Mouse (Mus musculus) midbrain, embryonic 13.5 days (tissue): Measurements from ENCODE around the gene Nanos2. TPM values are rescaled to one million over a fixed set of nuclear protein-coding genes. Genes with fewer than 3 reads are reported as not detected.

Experiments
- ATAC-seq: fragments of 200-750 bp; cut with Nextera tagmentation; 2 replicates; pipeline ENCODE4 v1.8.0; 2017; ENCODE audit warnings: mild to moderate bottlenecking, moderate TSS enrichment, moderate library complexity
- H3K27ac ChIP-seq: fragments of 300-500 bp; sonication (generic); 2 replicates; pipeline ENCODE4 v1.5.1; 2015; ENCODE audit warnings: inconsistent platforms, mild to moderate bottlenecking, moderate library complexity
- H3K27me3 ChIP-seq: fragments of 300-500 bp; sonication (generic); 2 replicates; pipeline ENCODE4 v1.6.1; 2015; ENCODE audit warnings: mild to moderate bottlenecking, inconsistent platforms
- H3K36me3 ChIP-seq: fragments of 300-500 bp; sonication (generic); 2 replicates; pipeline ENCODE4 v1.6.1; 2015; ENCODE audit warnings: mild to moderate bottlenecking, inconsistent platforms
- H3K4me1 ChIP-seq: fragments of 300-500 bp; sonication (generic); replicated peaks from 2 replicates; pipeline ENCODE4 v1.6.1; 2015; ENCODE audit warnings: inconsistent platforms
- H3K4me2 ChIP-seq: fragments of 300-500 bp; sonication (generic); replicated peaks from 2 replicates; pipeline ENCODE4 v1.6.1; 2015; ENCODE audit warnings: moderate library complexity, mild to moderate bottlenecking, inconsistent platforms
- H3K4me3 ChIP-seq: fragments of 300-500 bp; sonication (generic); replicated peaks from 2 replicates; pipeline ENCODE4 v1.5.1; 2015; ENCODE audit warnings: mild to moderate bottlenecking, inconsistent platforms
- H3K9ac ChIP-seq: fragments of 300-500 bp; sonication (generic); replicated peaks from 2 replicates; pipeline ENCODE4 v1.6.1; 2015; ENCODE audit warnings: mild to moderate bottlenecking, inconsistent platforms
- H3K9me3 ChIP-seq: fragments of 300-500 bp; sonication (generic); 2 replicates; pipeline ENCODE4 v1.6.1; 2016; ENCODE audit warnings: mild to moderate bottlenecking, inconsistent platforms
- WGBS: fragments of 180-500 bp; shearing (Covaris S2); methylation state at CpG from one replicate; pipeline ENCODE4 v1.1.7; 2015; 5-methylcytosine and 5-hydroxymethylcytosine counted together
- polyA plus RNA-seq: library from polyadenylated mRNA; unstranded; fragments of >200 nt; fragmentation: Nextera tagmentation; extraction: Ambion mirVana; gene quantifications from 2 replicates; pipeline ENCODE4 v1.2.1, GENCODE M21; 2015

The Nanos2 gene
- polyA plus RNA-seq, 1 experiment from 2014 or later, result 0.58 TPM

DNA sequence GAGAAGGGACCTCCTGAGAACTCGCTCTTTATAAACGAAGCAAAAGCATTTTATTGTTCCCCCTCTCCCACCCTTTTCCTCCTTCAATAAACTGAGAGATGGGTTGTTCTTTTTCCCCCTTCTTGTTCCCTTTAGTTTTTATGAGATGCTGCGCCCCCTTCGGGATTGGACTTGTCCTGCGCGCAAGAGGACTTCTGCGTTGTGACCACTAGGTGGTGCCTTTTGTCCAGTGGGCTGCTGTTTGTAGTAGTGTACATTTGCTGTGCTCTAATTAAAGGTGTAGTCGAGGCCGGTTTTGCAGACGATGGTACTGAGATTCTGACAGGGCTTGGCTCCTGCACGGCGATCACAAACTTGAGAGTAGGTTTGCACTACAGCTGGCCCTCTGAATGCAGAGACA lies 19.3 kb downstream of the Nanos2 start:
- ATAC-seq, result no peak
- peak overlapping the region; percentile 100 for H3K4me2 ChIP-seq
- no peak overlapping the region for H3K27ac ChIP-seq
- peaks cover 21% of the 10 kb centered on the region for H3K36me3 ChIP-seq
- peaks cover 46% of the 10 kb centered on the region for H3K4me1 ChIP-seq
- no peaks in the 10 kb centered on the region for H3K9me3 ChIP-seq
- H3K4me3 ChIP-seq, result peak overlapping the region; percentile 94; the same call in 1 of the 2 replicates
- H3K27me3 ChIP-seq, result no peaks in the 10 kb centered on the region
- no peak overlapping the region for H3K9ac ChIP-seq
- 6% methylated on average over 12 of the region's 12 CpGs for WGBS

DNA sequence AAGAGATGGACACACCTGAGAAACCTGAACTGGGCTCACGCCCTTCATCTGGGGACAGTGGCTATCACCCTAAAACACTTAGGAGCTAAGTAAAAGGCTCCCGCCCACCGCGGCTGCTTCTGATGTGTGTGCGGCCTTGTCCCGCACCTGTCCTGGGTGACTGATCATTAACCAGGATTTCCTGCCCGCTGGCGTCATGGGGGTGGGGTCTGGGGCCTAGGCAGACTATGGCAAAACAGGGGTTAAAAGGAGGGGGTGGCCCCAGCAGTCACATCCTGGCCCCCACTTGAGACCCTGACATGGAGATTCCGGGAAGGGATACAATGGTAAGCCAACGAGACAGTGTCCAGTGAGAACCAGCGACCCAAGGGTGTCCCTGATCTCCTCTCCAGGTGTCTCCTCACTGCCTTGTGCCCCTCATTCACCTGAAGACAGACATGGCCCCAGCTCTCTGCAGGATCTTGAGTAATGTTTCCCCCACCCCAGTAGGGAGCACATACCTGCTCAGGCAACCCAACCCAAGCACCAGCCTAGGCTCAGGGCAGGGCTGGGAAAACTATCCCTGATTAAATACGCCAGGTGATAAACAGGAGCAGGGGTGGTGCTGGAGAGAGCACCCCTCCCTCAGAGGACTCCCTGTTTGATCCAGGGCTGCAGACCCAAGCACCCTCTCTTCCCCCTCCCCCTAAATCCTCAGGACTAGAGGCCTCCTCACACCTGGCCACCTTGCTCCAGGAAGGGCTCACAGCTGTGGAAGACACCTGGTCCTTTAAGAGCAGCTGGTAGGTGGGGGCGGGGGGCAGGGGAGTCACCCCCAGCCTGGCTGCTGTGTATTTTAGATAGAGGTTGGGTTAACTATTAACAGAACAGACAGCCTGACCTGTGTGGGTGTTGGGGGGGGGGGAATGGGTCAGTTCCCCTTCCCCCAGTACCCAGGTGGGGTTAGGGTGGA lies 20.1 kb downstream of the Nanos2 start:
- WGBS, result 80% methylated on average over 13 of the region's 13 CpGs
- peaks cover 21% of the 10 kb centered on the region for H3K36me3 ChIP-seq
- H3K4me2 ChIP-seq, result 0 out of 2 replicates have a peak overlapping the region, but pooled peaks have one; percentile 100
- no peak overlapping the region for H3K27ac ChIP-seq
- H3K9me3 ChIP-seq, result no peaks in the 10 kb centered on the region
- no peaks in the 10 kb centered on the region for H3K27me3 ChIP-seq
- ATAC-seq, result no peak
- H3K4me3 ChIP-seq, result no peak overlapping the region
- peaks cover 51% of the 10 kb centered on the region for H3K4me1 ChIP-seq
- no peak overlapping the region for H3K9ac ChIP-seq

DNA sequence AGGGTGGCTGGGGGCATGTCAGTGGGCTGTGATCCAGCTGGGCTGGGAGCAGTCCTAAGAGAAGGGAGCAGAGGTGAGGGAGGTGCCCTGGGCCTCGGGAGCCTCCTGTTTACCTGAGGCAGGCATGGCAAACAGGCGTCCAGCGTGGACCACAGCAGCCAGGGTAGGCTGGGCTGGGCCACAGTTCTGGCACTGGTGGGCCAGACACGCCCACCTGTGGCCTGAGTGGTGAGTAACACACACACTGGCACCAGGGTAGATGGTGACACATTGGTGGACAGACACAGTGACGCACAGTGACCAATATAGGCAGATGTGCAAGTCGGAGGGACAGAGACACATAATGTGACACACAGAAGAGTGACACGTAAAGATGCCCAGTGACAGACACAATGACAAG lies 23.4 kb downstream of the Nanos2 start:
- H3K4me2 ChIP-seq, result no peak overlapping the region
- no peak overlapping the region for H3K4me3 ChIP-seq
- H3K9me3 ChIP-seq, result no peaks in the 10 kb centered on the region
- no peak overlapping the region for H3K27ac ChIP-seq
- WGBS, result 81% methylated on average over 7 of the region's 7 CpGs
- H3K4me1 ChIP-seq, result peaks cover 34% of the 10 kb centered on the region
- H3K27me3 ChIP-seq, result no peaks in the 10 kb centered on the region
- peaks cover 15% of the 10 kb centered on the region for H3K36me3 ChIP-seq
- no peak for ATAC-seq
- H3K9ac ChIP-seq, result no peak overlapping the region

DNA sequence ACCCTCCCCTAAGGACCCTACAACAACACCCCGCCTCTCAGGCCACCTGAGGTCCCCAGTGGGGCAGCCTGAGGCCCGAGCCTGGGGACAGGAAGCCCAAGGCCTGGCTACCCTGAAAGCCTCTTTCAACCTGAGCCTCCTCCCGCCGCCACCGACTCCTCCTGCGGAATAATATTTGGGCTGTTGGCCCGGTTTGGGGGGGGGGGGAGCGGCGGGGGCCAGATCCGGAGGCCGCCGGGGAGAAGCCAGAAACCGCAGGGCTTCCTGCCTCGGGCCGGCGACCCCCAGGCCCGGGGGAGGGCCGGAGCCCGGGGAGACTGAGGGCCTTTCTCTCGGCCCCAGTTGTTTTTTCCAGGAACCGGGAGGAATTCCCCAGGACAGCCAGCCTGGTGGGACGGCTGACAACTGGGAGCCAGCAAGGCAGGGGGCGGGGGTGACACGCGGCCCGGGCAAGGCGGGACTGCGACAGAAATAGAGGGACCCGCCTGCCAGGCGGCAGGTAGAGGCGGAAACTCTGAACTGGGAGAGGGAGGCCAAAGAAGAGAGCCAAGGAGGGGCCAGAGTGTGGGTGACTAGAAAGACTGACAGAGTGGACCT lies 24.9 kb downstream of the Nanos2 start:
- Histone ChIP-seq H3K4me1 (peaks cover 20% of the 10 kb centered on the region), H3K36me3 (peaks cover 3% of the 10 kb centered on the region), H3K4me2 (peak overlapping the region; percentile 52), H3K9me3 (no peaks in the 10 kb centered on the region), H3K9ac (peak overlapping the region; percentile 58), H3K27me3 (no peaks in the 10 kb centered on the region), H3K4me3 (peak overlapping the region; percentile 28), H3K27ac (no peak overlapping the region)
- ATAC-seq, result 0 out of 2 replicates have a peak, but pooled peaks have one; percentile 19
- 4% methylated on average over 27 of the region's 31 CpGs for WGBS

DNA sequence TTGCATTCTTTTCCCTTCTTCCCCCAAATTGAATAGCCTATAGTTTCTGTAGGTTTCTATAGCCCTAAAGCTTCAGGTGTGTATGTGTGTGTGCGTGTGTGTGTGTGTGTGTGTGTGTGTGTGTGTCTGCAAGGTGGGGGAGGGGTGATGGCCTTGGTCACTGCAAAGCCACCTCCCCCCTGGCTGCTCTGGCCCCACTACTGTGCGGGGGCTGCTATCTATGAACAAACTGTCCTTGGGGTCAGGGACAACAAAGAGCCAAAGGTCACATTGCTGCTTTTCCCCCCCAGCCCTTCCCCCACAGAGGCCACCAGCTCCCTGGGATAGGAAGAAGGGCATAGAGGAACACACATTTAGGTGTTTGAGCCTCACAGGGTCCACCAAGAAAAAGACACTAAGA lies 25.7 kb downstream of the Nanos2 start:
- Histone ChIP-seq H3K27ac (no peak overlapping the region), H3K9me3 (no peaks in the 10 kb centered on the region), H3K9ac (no peak overlapping the region), H3K4me3 (no peak overlapping the region), H3K36me3 (no peaks in the 10 kb centered on the region), H3K4me2 (no peak overlapping the region), H3K27me3 (no peaks in the 10 kb centered on the region), H3K4me1 (peaks cover 13% of the 10 kb centered on the region)
- 55% methylated on average over 2 of the region's 2 CpGs for WGBS
- no peak for ATAC-seq

DNA sequence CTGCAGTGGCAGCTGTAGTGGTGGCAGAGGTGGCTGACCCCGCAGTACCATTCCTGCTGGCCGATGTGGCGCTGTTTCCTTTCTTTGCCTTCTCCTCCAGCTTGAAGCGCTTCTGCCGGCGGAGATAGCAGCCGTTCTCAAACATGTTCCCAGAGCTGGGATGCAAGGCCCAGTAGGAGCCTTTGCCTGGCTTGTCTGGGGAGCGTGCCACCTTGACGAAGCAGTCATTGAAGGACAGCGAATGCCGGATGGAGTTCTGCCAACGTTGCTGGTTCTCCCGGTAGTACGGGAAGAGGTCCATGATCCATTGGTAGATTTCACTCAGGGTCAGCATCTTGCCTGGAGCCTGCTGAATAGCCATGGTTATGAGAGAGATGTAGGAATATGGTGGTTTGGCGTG lies 27.3 kb downstream of the Nanos2 start:
- Histone ChIP-seq H3K27ac (no peak overlapping the region), H3K9ac (no peak overlapping the region), H3K4me3 (no peak overlapping the region), H3K36me3 (no peaks in the 10 kb centered on the region), H3K27me3 (no peaks in the 10 kb centered on the region), H3K4me2 (no peak overlapping the region), H3K9me3 (no peaks in the 10 kb centered on the region), H3K4me1 (peaks cover 11% of the 10 kb centered on the region)
- WGBS, result 60% methylated on average over 15 of the region's 15 CpGs
- no peak for ATAC-seq

DNA sequence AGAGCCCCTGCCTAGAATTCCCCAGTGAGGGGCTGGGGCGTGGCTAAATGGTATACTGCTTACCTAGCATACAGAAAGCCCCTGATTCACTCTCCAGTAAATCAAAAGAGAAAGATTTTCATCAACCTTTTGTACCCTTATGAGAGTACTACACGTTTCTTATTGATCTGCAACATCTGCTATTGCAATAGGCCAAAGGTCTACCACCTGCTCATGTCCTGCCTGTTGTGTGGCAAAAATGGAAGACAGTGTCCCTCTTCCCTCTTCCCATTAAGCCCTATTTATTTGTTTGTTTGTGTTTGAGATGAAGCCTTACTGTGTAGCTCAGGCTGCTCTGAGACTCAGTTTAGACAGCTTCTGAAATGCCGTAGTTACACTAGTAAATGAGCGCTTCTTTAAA lies 28.8 kb downstream of the Nanos2 start:
- Histone ChIP-seq H3K4me2 (no peak overlapping the region), H3K4me3 (no peak overlapping the region), H3K27me3 (peaks cover 12% of the 10 kb centered on the region), H3K36me3 (no peaks in the 10 kb centered on the region), H3K9ac (no peak overlapping the region), H3K4me1 (peaks cover 11% of the 10 kb centered on the region), H3K9me3 (no peaks in the 10 kb centered on the region), H3K27ac (no peak overlapping the region)
- WGBS, result 89% methylated on average over 4 of the region's 4 CpGs
- ATAC-seq, result no peak

DNA sequence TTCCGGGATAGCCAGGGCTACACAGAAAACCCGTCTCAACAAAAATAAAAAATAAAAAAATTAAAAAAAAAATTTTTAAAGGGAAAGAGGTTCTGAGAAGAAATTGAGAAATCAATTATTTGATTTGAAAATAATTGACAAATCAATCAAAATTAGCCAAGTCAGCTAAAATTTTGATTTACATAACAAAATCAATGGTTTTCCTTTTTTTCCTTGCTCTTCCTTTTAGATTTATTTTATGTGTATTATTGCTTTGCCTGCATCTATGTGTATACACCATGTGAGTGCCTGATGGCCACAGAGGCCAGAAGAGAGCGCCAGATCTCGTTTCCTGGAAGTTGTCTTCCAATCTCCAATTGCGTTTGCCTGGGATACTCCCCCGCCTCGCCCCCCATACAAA lies 30.7 kb downstream of the Nanos2 start:
- Histone ChIP-seq H3K27ac (no peak overlapping the region), H3K4me1 (no peaks in the 10 kb centered on the region), H3K9me3 (no peaks in the 10 kb centered on the region), H3K9ac (no peak overlapping the region), H3K27me3 (peaks cover 30% of the 10 kb centered on the region), H3K4me3 (no peak overlapping the region), H3K36me3 (no peaks in the 10 kb centered on the region), H3K4me2 (no peak overlapping the region)
- 92% methylated on average over 7 of the region's 7 CpGs for WGBS
- no peak for ATAC-seq

DNA sequence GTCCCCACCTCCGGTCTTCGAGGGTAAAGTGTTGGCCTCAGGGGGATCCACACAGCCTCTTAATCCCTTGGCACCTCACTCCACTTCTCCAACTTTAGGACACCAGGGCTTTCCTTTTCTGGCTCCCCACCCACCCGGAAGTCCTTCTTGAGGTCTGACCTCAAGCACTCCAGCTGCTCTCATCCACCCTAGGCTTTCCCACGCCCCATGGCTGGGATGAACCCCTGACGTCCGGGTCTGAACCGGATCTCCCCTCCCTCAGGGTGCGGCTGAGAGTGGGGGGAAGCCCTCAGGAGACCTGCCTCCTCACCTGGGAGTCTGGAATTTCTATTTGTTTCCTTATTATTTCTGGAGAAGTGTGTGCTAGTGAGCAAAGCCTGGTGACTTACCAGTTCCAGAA lies 33.8 kb downstream of the Nanos2 start:
- H3K27me3 ChIP-seq, result peaks cover 40% of the 10 kb centered on the region
- no peaks in the 10 kb centered on the region for H3K36me3 ChIP-seq
- H3K4me2 ChIP-seq, result no peak overlapping the region

DNA sequence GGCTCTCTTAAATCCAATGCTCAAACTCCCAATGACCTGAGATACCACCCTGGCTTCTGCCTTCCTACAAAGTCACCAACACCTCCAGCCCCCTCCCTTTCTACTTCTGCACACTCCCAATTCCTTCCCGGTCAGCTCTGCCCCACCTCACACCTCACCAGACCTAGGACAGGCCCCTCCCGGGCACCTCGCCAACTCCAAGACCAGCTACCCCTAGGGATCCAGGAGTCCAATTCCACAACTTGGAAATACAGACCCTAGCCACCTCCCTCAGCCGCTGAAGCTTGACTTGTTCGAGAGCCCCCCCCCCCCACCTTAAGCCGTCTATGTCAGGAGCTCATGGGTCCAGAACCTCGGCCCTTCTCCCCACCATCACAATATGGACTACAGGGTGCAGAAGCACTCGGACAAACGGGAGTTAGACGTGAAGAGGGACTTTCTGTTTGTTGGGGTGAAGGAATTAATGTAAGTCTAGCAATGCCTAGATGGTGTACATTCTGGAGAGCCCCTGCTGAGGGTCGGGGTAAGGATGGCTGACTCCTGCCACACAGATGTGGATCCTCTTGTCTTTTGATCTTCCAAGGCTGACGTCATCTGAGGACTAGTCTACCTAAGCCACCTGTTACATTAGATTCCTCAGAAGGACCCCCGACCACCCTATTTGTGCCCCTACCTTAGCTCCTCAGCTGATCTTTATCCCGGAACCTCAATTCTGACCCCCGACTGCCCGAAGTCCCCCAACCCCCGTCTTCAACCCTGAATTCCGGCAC lies 35.2 kb downstream of the Nanos2 start:
- peaks cover 40% of the 10 kb centered on the region for H3K27me3 ChIP-seq
- H3K4me1 ChIP-seq, result peaks cover 19% of the 10 kb centered on the region
- no peak for ATAC-seq
- no peak overlapping the region for H3K4me2 ChIP-seq
- no peak overlapping the region for H3K9ac ChIP-seq
- no peaks in the 10 kb centered on the region for H3K9me3 ChIP-seq
- H3K4me3 ChIP-seq, result no peak overlapping the region
- WGBS, result 65% methylated on average over 18 of the region's 18 CpGs
- H3K36me3 ChIP-seq, result no peaks in the 10 kb centered on the region
- H3K27ac ChIP-seq, result no peak overlapping the region

More for the DNA sequence above, 33.8 kb downstream of the Nanos2 start:
- ATAC-seq, result no peak
- Histone ChIP-seq H3K4me1 (peaks cover 14% of the 10 kb centered on the region), H3K9me3 (no peaks in the 10 kb centered on the region), H3K4me3 (no peak overlapping the region), H3K27ac (no peak overlapping the region), H3K9ac (no peak overlapping the region)
- 28% methylated on average over 8 of the region's 8 CpGs for WGBS

DNA sequence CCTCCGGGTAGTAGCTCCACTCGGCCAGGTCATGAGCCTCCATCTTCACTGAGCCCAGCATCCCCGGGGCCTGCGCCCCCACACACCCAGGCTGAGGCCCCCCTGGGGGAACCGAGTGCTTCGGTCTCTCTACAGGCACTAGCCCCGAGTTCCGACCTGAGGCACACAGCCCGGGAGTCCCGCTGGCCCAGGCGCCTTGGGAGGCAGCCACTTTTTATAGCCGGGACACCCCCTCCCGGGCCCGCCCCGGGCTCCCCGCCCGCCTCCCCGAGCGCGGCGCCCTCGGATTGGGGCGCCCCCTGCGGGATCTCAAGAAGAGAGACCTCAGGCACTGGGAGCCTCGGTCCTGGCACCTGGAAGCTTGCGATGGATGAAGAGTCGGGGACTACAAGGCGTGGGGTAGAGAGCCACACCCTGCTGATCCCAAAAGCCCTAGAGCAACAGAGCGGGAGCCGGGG lies 36.2 kb downstream of the Nanos2 start, which contains the start of gene Foxa3:
TSS of gene Foxa3 (minus strand) at position 182 of the 458 bp plus-strand sequence.
- Histone ChIP-seq H3K9me3 (no peaks in the 10 kb centered on the region), H3K27me3 (peaks cover 40% of the 10 kb centered on the region), H3K36me3 (no peaks in the 10 kb centered on the region), H3K4me3 (peak within 1 kb of the TSS; percentile 95), H3K4me1 (peaks cover 22% of the 10 kb centered on the region), H3K9ac (peak within 1 kb of the TSS; percentile 92), H3K4me2 (peak within 1 kb of the TSS; percentile 93), H3K27ac (peak within 1 kb of the TSS; percentile 56)
- 4% methylated on average over 30 of the region's 30 CpGs for WGBS
- peak; percentile 38 for ATAC-seq
